Mouse (Mus musculus) ES-CJ7 (cell line): Measurements from ENCODE around the gene Gm20517.

Source experiments
- DNase-seq: peaks from one replicate; pipeline ENCODE4 v3.0.0; 2011; ENCODE audit warnings: low read depth, low spot score

Gene Gm20517

GRCm38 (mm10) chr17:47706196-47706595, 94.8 kb downstream of the Gm20517 start:
- DNase-seq, result no peak

- no peak for DNase-seq
Observed at GRCm38 (mm10) chr17:47707961-47708360, 96.6 kb downstream of the Gm20517 start.

GRCm38 (mm10) chr17:47708972-47709371, 97.6 kb downstream of the Gm20517 start:
- no peak for DNase-seq

GRCm38 (mm10) chr17:47710036-47710435, 98.6 kb downstream of the Gm20517 start:
- peak; percentile 70 for DNase-seq

- DNase-seq, result no peak
Observed at GRCm38 (mm10) chr17:47711883-47712282, 100.5 kb downstream of the Gm20517 start.

GRCm38 (mm10) chr17:47712889-47713571, 101.6 kb downstream of the Gm20517 start:
- peak; percentile 94 for DNase-seq

GRCm38 (mm10) chr17:47715037-47715436, 103.6 kb downstream of the Gm20517 start:
- DNase-seq, result no peak

- no peak for DNase-seq
Observed at GRCm38 (mm10) chr17:47721183-47721582, 109.8 kb downstream of the Gm20517 start.

- DNase-seq, result no peak
Observed at GRCm38 (mm10) chr17:47726566-47726965, 115.2 kb downstream of the Gm20517 start, which contains the start of gene Pgc. TSS of gene Pgc (plus strand) at chr17:47726842.

GRCm38 (mm10) chr17:47730633-47731575, 119.5 kb downstream of the Gm20517 start:
- peak; percentile 75 for DNase-seq
